Mouse (Mus musculus): Measurements from ENCODE around the gene Pibf1.

The Pibf1 gene

GRCm38 (mm10) chr14:99141786-99142633, 42.8 kb downstream of the Pibf1 start:
- peak; percentile 24 to 81 for DNase-seq (ENCODE audit: low spot score in 2 of 2)

DNA sequence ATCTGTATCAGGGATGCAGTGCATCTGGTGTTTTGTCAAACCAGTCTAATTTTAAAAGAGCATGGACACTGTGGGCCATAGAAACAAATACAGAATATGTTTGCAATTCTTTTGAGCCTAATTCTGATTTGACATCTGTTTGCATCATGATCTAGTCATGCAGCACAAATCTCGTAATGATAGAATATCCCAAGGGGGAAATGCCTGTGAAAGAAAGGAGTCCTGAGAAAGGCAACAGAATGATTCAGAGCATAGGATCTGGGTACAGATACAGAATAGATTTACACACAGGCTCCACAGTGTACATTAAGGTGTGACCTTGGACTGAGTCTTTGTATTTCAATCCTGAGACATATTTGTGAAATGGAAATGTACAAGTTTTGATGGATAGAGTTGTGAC, 47.6 kb downstream of the Pibf1 start:
- no peak for DNase-seq (ENCODE audit: low spot score in 2 of 2)

DNA sequence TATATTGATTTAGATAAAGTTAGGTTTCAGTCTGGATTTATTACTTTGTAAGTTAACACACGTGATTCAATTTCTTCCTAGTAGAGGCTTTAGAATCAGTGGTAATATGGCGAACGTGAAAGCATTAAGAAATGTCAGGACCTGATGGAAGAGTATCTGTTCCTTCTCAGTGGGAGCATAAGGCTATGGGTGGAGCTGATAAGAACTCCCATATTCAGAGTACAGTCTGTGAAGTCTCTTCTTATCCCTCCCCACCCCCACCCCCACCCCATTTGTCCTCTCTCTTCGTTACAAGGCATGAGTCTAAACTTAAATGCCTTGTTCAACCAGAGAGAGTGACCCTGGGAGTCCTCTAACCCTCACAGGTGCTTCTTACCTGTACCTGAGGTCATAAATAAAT, 53.5 kb downstream of the Pibf1 start:
- no peak for DNase-seq (ENCODE audit: low spot score in 2 of 2)

DNA sequence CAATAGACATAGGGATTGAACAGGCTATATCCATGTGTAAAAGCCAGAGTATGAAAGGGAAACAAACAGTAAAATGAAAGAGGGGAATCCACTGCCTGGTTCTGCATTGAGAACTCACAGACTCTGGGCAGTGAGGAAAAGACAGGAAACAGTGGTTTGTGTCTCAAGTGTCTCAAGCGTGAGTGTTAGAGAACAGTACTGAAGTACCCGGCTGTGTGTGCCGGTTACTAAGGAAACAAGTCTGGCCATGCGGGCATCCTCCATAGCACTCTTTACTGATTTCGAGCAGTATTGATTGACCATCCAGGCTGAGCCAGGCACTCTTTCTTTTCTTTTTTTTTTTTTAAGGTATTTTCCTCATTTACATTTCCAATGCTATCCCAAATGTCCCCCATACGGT, 60.7 kb downstream of the Pibf1 start:
- no peak for DNase-seq (ENCODE audit: low spot score in 2 of 2)

DNA sequence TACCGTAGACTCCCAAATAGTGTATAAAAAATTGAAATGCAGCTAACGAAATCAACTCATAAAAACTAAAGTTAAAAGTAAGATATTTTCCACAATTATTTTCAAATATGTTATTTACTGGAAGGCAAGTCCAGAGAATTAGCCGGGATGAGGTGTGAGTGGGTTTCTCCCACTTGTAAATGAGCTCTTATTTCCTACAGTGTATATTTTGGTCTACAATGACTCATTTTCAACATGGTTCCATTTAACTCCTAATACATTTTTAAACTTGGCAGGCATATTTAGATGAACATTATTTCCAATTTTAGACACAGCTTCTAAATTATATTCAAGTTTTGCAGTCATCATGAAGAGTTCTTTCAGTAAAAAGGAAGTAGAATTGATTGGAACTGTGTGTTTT, 63.8 kb downstream of the Pibf1 start:
- no peak for DNase-seq (ENCODE audit: low spot score in 2 of 2)

- no peak for DNase-seq (ENCODE audit: low spot score in 2 of 2)
These were observed 75.0 kb downstream of the Pibf1 start for GRCm38 (mm10) chr14:99174138-99174745.

GRCm38 (mm10) chr14:99176559-99176958, 77.3 kb downstream of the Pibf1 start:
- DNase-seq (ENCODE audit: low spot score in 2 of 2): no peak

GRCm38 (mm10) chr14:99190153-99190790, 91.0 kb downstream of the Pibf1 start:
- no peak for DNase-seq (ENCODE audit: low spot score in 2 of 2)

DNA sequence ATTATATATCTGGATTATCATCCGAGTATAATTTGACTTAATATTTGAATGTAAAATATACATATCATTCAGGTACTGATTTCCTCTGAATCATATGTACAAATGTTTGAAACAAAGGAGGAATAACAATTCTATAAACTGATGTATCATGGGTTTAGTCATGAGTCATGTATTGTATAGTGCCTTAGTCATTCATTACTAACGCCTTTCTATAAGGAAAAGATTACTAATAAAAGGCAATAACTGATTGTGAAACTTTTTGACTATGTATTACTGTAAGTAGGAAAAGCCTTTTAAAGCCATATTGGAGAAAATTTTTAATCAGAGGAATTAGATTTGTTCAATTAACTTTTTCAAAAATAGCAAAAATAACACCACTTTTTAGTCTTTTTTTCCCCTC, 106.6 kb downstream of the Pibf1 start:
- DNase-seq (ENCODE audit: low spot score in 2 of 2): no peak

DNA sequence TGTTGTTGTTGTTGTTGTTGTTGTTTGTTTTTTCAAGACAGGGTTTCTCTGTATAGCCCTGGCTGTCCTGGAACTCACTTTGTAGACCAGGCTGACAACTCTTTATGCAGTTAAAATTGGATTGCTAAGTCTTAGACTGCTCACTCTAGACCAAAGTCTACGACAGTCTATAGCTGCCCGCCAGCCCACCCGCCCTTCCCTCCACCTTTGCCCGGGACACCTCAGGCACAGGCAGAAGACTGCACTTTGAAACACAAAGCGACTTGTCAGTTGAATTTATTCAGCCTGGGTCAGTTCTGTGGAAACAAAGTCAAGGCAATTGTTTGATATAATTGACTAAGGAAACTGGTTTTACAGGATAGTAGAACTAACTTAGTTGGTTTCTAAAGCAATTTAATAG, 107.4 kb downstream of the Pibf1 start:
- no peak for DNase-seq (ENCODE audit: low spot score in 2 of 2)

- no peak for DNase-seq (ENCODE audit: low spot score in 2 of 2)
These were observed 111.2 kb downstream of the Pibf1 start for GRCm38 (mm10) chr14:99210431-99210830.

DNA sequence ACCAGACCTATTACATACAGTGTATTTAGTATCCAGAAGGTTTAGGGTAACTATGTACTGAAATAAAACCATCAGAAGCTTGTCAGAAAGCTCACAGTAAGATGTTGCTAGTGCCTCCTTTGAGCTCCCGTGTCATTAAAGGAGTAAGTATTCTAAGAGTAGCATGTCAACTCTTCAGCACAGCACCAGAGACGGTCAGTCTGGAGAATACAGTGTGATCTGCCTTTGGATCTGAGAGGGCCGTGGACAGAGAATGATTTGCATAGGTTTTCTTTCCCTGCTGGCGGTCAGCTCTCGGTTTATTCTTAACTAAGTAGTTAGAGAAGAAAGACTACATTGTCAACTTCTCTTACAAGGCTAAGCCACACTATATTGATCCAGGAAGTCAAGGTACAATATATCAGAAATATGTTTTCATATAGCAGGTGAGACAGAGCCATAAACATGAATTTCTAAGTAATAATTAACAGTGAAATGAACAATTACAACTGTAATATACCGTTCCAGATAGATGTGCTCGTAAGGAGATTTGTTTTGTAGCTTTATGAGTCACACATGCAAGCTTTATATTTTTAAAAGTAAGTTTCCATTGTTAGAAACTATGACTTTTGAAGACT, 119.3 kb downstream of the Pibf1 start:
- no peak for DNase-seq (ENCODE audit: low spot score in 2 of 2)

GRCm38 (mm10) chr14:99219757-99220171, 120.5 kb downstream of the Pibf1 start:
- DNase-seq (ENCODE audit: low spot score in 2 of 2): no peak

DNA sequence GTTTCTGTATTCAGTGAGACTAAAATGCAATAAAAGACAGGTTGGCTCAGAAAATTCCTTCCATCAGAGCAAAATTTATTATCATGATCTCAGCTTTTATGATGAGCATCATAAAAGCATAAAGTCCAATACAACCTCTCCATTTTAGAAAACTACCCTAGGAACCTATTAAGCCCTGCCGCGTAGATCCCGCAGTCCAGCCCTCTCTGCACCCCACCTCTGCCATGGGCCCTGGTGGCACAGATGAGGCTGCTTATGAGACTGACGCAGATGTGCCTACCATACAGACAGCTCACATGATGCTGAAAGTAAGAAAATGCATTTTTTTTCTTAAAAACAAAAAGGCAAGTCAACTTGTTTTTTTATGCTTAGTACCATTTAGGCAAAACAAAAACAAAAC, 126.7 kb downstream of the Pibf1 start:
- no peak for DNase-seq (ENCODE audit: low spot score in 2 of 2)

DNA sequence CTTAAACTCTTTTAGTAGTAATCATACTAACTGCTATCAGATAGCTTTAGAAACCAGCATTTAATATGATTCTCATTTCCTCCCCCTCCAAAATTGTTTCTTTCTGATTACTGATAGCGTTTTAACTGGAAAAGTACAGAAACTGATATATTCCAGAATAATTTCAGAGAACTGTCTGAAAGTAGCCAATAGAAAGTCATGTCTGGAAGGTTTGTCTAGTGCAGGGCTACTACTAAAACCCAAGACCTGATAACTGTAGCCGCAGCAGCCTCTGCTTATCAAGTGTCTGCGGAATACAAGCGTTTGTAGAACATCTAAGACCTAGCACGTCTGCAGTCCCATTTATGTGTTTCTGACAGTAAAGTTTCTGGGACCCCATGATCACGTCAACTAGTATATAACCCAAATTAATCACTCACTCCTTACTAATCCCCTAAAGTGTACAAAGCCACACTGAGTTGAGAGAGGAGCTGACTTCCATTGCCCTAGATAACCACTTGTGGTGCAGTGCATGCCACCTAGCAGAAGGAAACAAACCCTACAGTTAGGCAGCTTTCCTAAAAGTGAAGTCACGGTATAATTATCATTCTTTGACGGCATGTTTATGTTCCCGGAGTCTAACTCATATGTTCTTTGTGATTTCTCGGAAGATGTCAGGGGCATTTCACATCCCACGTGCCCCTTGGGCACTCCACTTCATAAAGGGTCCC, 130.0 kb downstream of the Pibf1 start:
- DNase-seq (ENCODE audit: low spot score in 2 of 2): no peak

GRCm38 (mm10) chr14:99233056-99233455, 133.8 kb downstream of the Pibf1 start:
- no peak for DNase-seq (ENCODE audit: low spot score in 2 of 2)

GRCm38 (mm10) chr14:99237115-99237514, 137.9 kb downstream of the Pibf1 start:
- DNase-seq (ENCODE audit: low spot score in 2 of 2): no peak

DNA sequence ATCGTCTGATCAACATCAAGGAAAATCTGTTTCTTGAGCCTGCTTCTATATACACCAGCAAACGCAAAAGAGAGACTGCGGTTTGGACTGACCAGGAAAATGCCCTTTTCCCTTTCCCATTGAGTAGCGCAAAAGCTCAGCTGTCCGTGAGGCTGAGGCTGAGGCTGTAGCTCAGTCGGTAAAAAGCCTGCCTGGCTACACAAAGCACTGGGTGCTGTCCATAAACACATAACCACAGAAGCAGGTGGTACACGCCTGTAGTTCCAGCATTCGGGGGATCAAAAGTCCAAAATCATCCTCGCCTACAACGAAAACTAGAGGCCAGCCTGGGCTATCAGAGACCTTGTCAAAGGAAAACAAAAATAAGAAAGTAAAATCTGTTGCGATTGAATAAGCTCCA, 141.3 kb downstream of the Pibf1 start:
- no peak for DNase-seq (ENCODE audit: low spot score in 2 of 2)

GRCm38 (mm10) chr14:99244508-99244907, 145.3 kb downstream of the Pibf1 start:
- no peak for DNase-seq (ENCODE audit: low spot score in 2 of 2)

DNA sequence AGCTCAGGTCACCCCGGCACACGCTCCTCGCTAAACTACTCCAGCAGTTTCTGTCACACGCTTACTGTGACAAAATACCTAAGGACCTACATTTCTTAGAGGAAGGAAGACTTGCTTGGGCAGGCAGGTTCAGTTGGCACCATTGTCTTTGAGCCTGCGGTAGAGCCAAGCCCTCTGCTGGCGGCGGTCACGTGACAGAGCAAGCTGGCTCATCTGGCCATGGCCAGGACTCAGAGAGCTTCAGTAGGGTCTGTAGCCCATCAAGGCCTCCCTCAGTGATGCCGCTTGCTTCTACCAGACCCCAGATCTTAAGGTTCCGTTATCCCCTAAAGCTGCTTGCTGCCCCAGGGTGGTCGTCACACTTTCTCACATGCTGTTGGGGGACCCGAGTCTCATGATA, 162.8 kb downstream of the Pibf1 start:
- no peak for DNase-seq (ENCODE audit: low spot score in 2 of 2)

- no peak for DNase-seq (ENCODE audit: low spot score in 2 of 2)
These were observed 164.6 kb downstream of the Pibf1 start for GRCm38 (mm10) chr14:99263816-99264215.

GRCm38 (mm10) chr14:99265791-99266190, 166.6 kb downstream of the Pibf1 start:
- no peak for DNase-seq (ENCODE audit: low spot score in 2 of 2)
